Mouse (Mus musculus): ENCODE data around the gene Dmrtc1c1.
"Not testable (repeated sequence)": the region's sequence is repeated elsewhere in the genome, so short reads cannot be mapped to it uniquely, and the experiment has no call there.

Dmrtc1c1 gene

GRCm38 (mm10) chrX:102802663-102803062, at the start of gene Dmrtc1c1:
Gene Dmrtc1c1, plus strand, starts transcription at chrX:102802963.
- DNase-seq (ENCODE audit: low read depth) = not testable (repeated sequence)

DNA sequence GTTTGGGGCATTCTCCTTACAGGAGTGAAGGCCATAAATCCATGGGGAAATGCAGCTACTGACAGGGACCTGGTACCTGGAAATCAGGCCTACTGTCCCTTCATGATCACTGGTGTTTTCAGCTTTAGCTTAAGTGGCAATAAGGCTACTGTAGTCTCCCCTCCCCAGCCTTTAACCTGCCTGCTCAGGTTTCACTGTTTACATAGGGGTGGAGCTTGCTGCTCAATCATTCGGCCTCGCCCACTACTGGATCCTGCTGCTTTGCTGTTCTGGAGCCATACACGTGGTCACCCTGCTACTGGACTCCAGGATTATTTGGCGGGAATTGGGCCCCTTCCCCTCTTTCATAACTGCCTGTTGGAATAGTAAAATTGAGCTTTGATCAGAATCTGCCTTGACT, 36.9 kb upstream of the Dmrtc1c1 start:
- DNase-seq (ENCODE audit: low read depth) = no peak

GRCm38 (mm10) chrX:102812311-102812710, 9.5 kb downstream of the Dmrtc1c1 start:
- no peak for DNase-seq (ENCODE audit: low read depth)

DNA sequence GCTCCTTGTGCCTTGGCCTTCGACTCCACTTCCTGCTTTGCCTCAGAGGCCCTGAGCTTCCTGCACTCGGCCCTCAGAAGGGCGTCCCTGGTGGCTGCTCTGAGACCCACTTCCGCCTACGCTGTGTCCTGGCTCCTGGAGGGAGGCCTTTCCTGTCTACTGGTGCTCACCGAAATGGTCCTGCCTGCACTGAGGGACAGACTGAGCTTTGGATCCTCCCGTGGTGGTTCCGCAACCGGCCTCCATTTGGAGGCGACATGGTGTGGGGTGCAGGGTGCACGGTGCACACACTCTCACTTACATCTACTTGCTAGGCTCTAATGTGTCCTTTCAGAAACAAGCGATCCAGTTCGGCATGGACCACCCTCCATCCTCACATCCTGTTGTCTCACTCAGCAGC, 51.8 kb downstream of the Dmrtc1c1 start, which contains the start of gene Dmrtc1c2:
Gene Dmrtc1c2 (minus strand): TSS at position 101 of the 400 bp plus-strand sequence.
- not testable (repeated sequence) for DNase-seq (ENCODE audit: low read depth)
